ENCODE assay signal across 8 mouse cellular contexts in genomic region chr9:22327475-22328387, GRCm38 (mm10). TPM values are rescaled to one million over a fixed set of nuclear protein-coding genes. Genes with fewer than 3 reads are reported as not detected.
A peak's percentile ranks its signal among the peaks of the same experiment; 100 is the strongest.
DNase-seq lines count a peak whose midpoint lies in the region; ATAC-seq lines count a peak whose summit lies in the region.

No protein-coding gene starts in this region.

- peaks cover 30% of the 10 kb centered on the region for H3K4me1 ChIP-seq in megakaryocyte, embryonic 14.5 days

- H3K9me3 ChIP-seq in megakaryocyte, embryonic 14.5 days: peaks cover 16% of the 10 kb centered on the region

- peak; percentile 91 to 96 for DNase-seq in adrenal gland, adult (ENCODE audit: inconsistent age in 2 of 2, low spot score in 1 of 2)
- DNase-seq in embryo, embryonic 10.5 days (ENCODE audit: low spot score): peak; percentile 94
- DNase-seq in gastrocnemius, postnatal 14 days: peak; percentile 84
- peak; percentile 26 to 83 for DNase-seq in left cerebral cortex, adult 9 months (ENCODE audit: low spot score in 2 of 2)
- peak; percentile 67 to 78 for DNase-seq in right cerebral cortex, adult 2 months (ENCODE audit: low spot score in 2 of 2)
- peak; percentile 28 for DNase-seq in urinary bladder, postnatal 10 days (ENCODE audit: low spot score)

- intact Hi-C loops in gastrocnemius, postnatal 14 days (cut with DNase I; ENCODE audit: low total_unique reads): no loop called here

- H3K27me3 ChIP-seq in megakaryocyte, embryonic 14.5 days (replicated peaks): no peaks in the 10 kb centered on the region

- peak; percentile 94 for ATAC-seq in inflammation-experienced regulatory T-cells, adult 6 months

- H3K4me3 ChIP-seq in megakaryocyte, embryonic 14.5 days (replicated peaks): peak overlapping the region; percentile 96

- H3K36me3 ChIP-seq in megakaryocyte, embryonic 14.5 days (replicated peaks; ENCODE audit: low read length): peaks cover 32% of the 10 kb centered on the region

RNA-seq across cellular contexts. Expression of gene Zfp810, which starts 20.3 kb away (rescaled TPM):
- 1 to 10 TPM; 1.4 to 1.6 TPM for total RNA-seq in gastrocnemius, postnatal 14 days (2021)
- polyA plus RNA-seq in inflammation-experienced regulatory T-cells, adult 6 months (2017; shearing (Covaris generic)): 10 to 100 TPM; 10.7 to 21.5 (median 17.5) TPM
- polyA plus RNA-seq in megakaryocyte, embryonic 14.5 days (2012; ENCODE audit: insufficient read depth, low replicate concordance): 1.2 TPM in 1 of 2 replicates, not detected in the other

Comparison
In these comparisons a context has a peak if more than half of its experiments do, and no peak if none do; other contexts are left out.
1. Peak in every context shown above with its lines: DNase-seq, ATAC-seq and H3K4me3 ChIP-seq.
2. DNase-seq: peak in every context shown above with its lines; median percentile 94 in embryo, embryonic 10.5 days; 94 in adrenal gland, adult; 84 in gastrocnemius, postnatal 14 days; 72 in right cerebral cortex, adult 2 months; 54 in left cerebral cortex, adult 9 months; 28 in urinary bladder, postnatal 10 days.